Comparison of ENCODE assay signal across 8 mouse cellular contexts in genomic region chr12:118849203-118849861, GRCm38 (mm10). TPM values are rescaled to one million over a fixed set of nuclear protein-coding genes. Genes with fewer than 3 reads are reported as not detected.
DNase-seq lines count a peak whose midpoint lies in the region; ATAC-seq and TF ChIP-seq lines count a peak whose summit lies in the region.

No protein-coding gene starts in this region.

- H3K27ac ChIP-seq in layer of hippocampus, adult 2 months, result 0 out of 2 replicates have a peak overlapping the region, but pooled peaks have one; percentile 14
- H3K27ac ChIP-seq in embryonic facial prominence, embryonic 11.5 days (replicated peaks; ENCODE audit: low read depth, low read length), result no peak overlapping the region; the same call in 1 of the 2 replicates
- peak overlapping the region; percentile 73; the same call in 1 of the 2 replicates for H3K27ac ChIP-seq in limb, embryonic 10.5 days

- no peak for TF ChIP-seq CTCF in layer of hippocampus, adult 2 months (conservative IDR thresholded peaks at IDR 0.05)

- peak overlapping the region; percentile 17 for H3K4me2 ChIP-seq in embryonic facial prominence, embryonic 11.5 days (ENCODE audit: low read depth, low read length)

- H3K9ac ChIP-seq in embryonic facial prominence, embryonic 11.5 days (replicated peaks; ENCODE audit: low read length), result peak overlapping the region; percentile 33

- no peak for DNase-seq in layer of hippocampus, adult 2 months (ENCODE audit: low spot score in 2 of 2)
- no peak for DNase-seq in layer of hippocampus, adult 11-12 months (ENCODE audit: low spot score)
- DNase-seq in embryonic facial prominence, embryonic 11.5 days (ENCODE audit: low spot score), result peak; percentile 12
- peak; percentile 69 for DNase-seq in limb, embryonic 10.5 days (ENCODE audit: low spot score)
- peak; percentile 47 for DNase-seq in retina, embryonic 14.5 days (ENCODE audit: low spot score)
- no peak for DNase-seq in MN1 (ENCODE audit: low spot score)
- no peak for DNase-seq in frontal cortex, postnatal 25 days (ENCODE audit: low spot score in 2 of 2)
- no peak for DNase-seq in urinary bladder, postnatal 10 days (ENCODE audit: low spot score)

- ATAC-seq in embryonic facial prominence, embryonic 11.5 days (replicated peaks; ENCODE audit: insufficient number of reproducible peaks, low FRiP score, low TSS enrichment, low read depth), result peak; percentile 17

- H3K36me3 ChIP-seq in embryonic facial prominence, embryonic 11.5 days (replicated peaks; ENCODE audit: control insufficient read depth, insufficient read depth, low read depth, low read length), result no peaks in the 10 kb centered on the region
- H3K36me3 ChIP-seq in limb, embryonic 10.5 days, result no peaks in the 10 kb centered on the region

- H3K27me3 ChIP-seq in embryonic facial prominence, embryonic 11.5 days (ENCODE audit: control insufficient read depth, insufficient read depth, low read length), result peaks cover 63% of the 10 kb centered on the region
- peaks cover 99% of the 10 kb centered on the region for H3K27me3 ChIP-seq in limb, embryonic 10.5 days (ENCODE audit: low read depth, poor library complexity, severe bottlenecking)

- H3K4me3 ChIP-seq in layer of hippocampus, adult 2 months, result peak overlapping the region; percentile 30
- peak overlapping the region; percentile 38 for H3K4me3 ChIP-seq in embryonic facial prominence, embryonic 11.5 days (ENCODE audit: low read depth, low read length)
- H3K4me3 ChIP-seq in limb, embryonic 10.5 days, result peak overlapping the region; percentile 62

- WGBS in embryonic facial prominence, embryonic 11.5 days, result 0% methylated on average over 78 of the region's 78 CpGs
- under 1% methylated on average over 78 of the region's 78 CpGs for WGBS in limb, embryonic 10.5 days

- no peaks in the 10 kb centered on the region for H3K9me3 ChIP-seq in embryonic facial prominence, embryonic 11.5 days (replicated peaks; ENCODE audit: control insufficient read depth, low read length)
- no peaks in the 10 kb centered on the region for H3K9me3 ChIP-seq in limb, embryonic 10.5 days (replicated peaks)

- H3K4me1 ChIP-seq in embryonic facial prominence, embryonic 11.5 days (ENCODE audit: control insufficient read depth, insufficient read depth, low read length), result peaks cover 4% of the 10 kb centered on the region
- peaks cover 41% of the 10 kb centered on the region for H3K4me1 ChIP-seq in limb, embryonic 10.5 days

RNA-seq across cellular contexts. Expression of gene Sp8, which starts 3.2 kb away (rescaled TPM):
- 1 to 10 TPM; 1.6 to 2.0 TPM for total RNA-seq in layer of hippocampus, adult 2 months (2021)
- 6.6 and 6.8 TPM in 2 replicates for polyA plus RNA-seq in embryonic facial prominence, embryonic 11.5 days (2014; fragmentation: Nextera tagmentation; extraction: Ambion mirVana)
- 5.3 and 5.8 TPM in 2 replicates for polyA plus RNA-seq in limb, embryonic 10.5 days (2016; fragmentation: Nextera tagmentation; extraction: Ambion mirVana)

Comparison
In these comparisons a context has a peak if more than half of its experiments do, and no peak if none do; other contexts are left out.
1. DNase-seq: peak in embryonic facial prominence, embryonic 11.5 days (single experiment), limb, embryonic 10.5 days (single experiment) and retina, embryonic 14.5 days (single experiment); none in layer of hippocampus, adult 2 months (0 of 2), layer of hippocampus, adult 11-12 months (single experiment), MN1 (single experiment), frontal cortex, postnatal 25 days (0 of 2) and urinary bladder, postnatal 10 days (single experiment).
2. Peak in every context shown above with its lines, with median percentiles within 50 percentile points of each other: H3K4me3 ChIP-seq.